7 mouse cellular contexts compared by ENCODE assay signal in genomic region chr12:69371421-69371853, GRCm38 (mm10). TPM values are rescaled to one million over a fixed set of nuclear protein-coding genes. Genes with fewer than 3 reads are reported as not detected.
DNase-seq lines count a peak whose midpoint lies in the region; ATAC-seq lines count a peak whose summit lies in the region.

No protein-coding gene starts in this region.

- H3K4me2 ChIP-seq in embryonic facial prominence, embryonic 12.5 days (replicated peaks): peak overlapping the region; percentile 88
- peak overlapping the region; percentile 74 for H3K4me2 ChIP-seq in intestine, embryonic 15.5 days (replicated peaks)
- peak overlapping the region; percentile 97 for H3K4me2 ChIP-seq in midbrain, embryonic 13.5 days (replicated peaks)

- H3K9ac ChIP-seq in embryonic facial prominence, embryonic 12.5 days: peak overlapping the region; percentile 99
- H3K9ac ChIP-seq in intestine, embryonic 15.5 days: peak overlapping the region; percentile 80
- H3K9ac ChIP-seq in midbrain, embryonic 13.5 days (replicated peaks): peak overlapping the region; percentile 98

- no peaks in the 10 kb centered on the region for H3K9me3 ChIP-seq in embryonic facial prominence, embryonic 12.5 days
- H3K9me3 ChIP-seq in intestine, embryonic 15.5 days: no peaks in the 10 kb centered on the region
- H3K9me3 ChIP-seq in midbrain, embryonic 13.5 days: no peaks in the 10 kb centered on the region

- peak overlapping the region; percentile 98 for H3K4me3 ChIP-seq in embryonic facial prominence, embryonic 12.5 days
- H3K4me3 ChIP-seq in intestine, embryonic 15.5 days (replicated peaks): peak overlapping the region; percentile 99
- peak overlapping the region; percentile 97 for H3K4me3 ChIP-seq in midbrain, embryonic 13.5 days (replicated peaks)

- no peaks in the 10 kb centered on the region for H3K27me3 ChIP-seq in embryonic facial prominence, embryonic 12.5 days
- H3K27me3 ChIP-seq in intestine, embryonic 15.5 days (replicated peaks): no peaks in the 10 kb centered on the region
- H3K27me3 ChIP-seq in midbrain, embryonic 13.5 days: no peaks in the 10 kb centered on the region

- peak; percentile 90 for DNase-seq in 416B (ENCODE audit: low read depth)
- DNase-seq in CD4-positive, CD25-positive, alpha-beta regulatory T cell, adult 2 months (ENCODE audit: low read depth, low spot score): peak; percentile 89
- peak; percentile 84 for DNase-seq in thymus, postnatal 14 days
- DNase-seq in adrenal gland, adult 2 months: no peak

- peaks cover 11% of the 10 kb centered on the region for H3K4me1 ChIP-seq in embryonic facial prominence, embryonic 12.5 days
- peaks cover 6% of the 10 kb centered on the region; the same call in 1 of the 2 replicates for H3K4me1 ChIP-seq in intestine, embryonic 15.5 days (replicated peaks)
- peaks cover 34% of the 10 kb centered on the region for H3K4me1 ChIP-seq in midbrain, embryonic 13.5 days (replicated peaks)

- H3K36me3 ChIP-seq in embryonic facial prominence, embryonic 12.5 days: no peaks in the 10 kb centered on the region
- no peaks in the 10 kb centered on the region for H3K36me3 ChIP-seq in intestine, embryonic 15.5 days
- H3K36me3 ChIP-seq in midbrain, embryonic 13.5 days: no peaks in the 10 kb centered on the region

- 1% methylated on average over 23 of the region's 24 CpGs for WGBS in embryonic facial prominence, embryonic 12.5 days
- under 1% methylated on average over 24 of the region's 24 CpGs for WGBS in intestine, embryonic 15.5 days
- WGBS in midbrain, embryonic 13.5 days: under 1% methylated on average over 24 of the region's 24 CpGs

- peak overlapping the region; percentile 95 for H3K27ac ChIP-seq in embryonic facial prominence, embryonic 12.5 days
- peak overlapping the region; percentile 98 for H3K27ac ChIP-seq in intestine, embryonic 15.5 days
- peak overlapping the region; percentile 83 for H3K27ac ChIP-seq in midbrain, embryonic 13.5 days

- ATAC-seq in embryonic facial prominence, embryonic 12.5 days (ENCODE audit: insufficient number of reproducible peaks, insufficient read depth, low FRiP score, low TSS enrichment): no peak; the same call in 1 of the 2 replicates
- ATAC-seq in intestine, embryonic 15.5 days: peak; percentile 85
- peak; percentile 89 for ATAC-seq in midbrain, embryonic 13.5 days

RNA-seq across cellular contexts. Expression of gene Arf6, which starts 0.5 kb away (rescaled TPM):
- 68.5 and 72.2 TPM in 2 replicates for polyA plus RNA-seq in embryonic facial prominence, embryonic 12.5 days (2016; fragmentation: Nextera tagmentation; extraction: Ambion mirVana)
- polyA plus RNA-seq in intestine, embryonic 15.5 days (2015; fragmentation: Nextera tagmentation; extraction: Ambion mirVana): 49.5 and 54.9 TPM in 2 replicates
- 23.9 and 27.8 TPM in 2 replicates for polyA plus RNA-seq in midbrain, embryonic 13.5 days (2015; fragmentation: Nextera tagmentation; extraction: Ambion mirVana)
- 100 to 1,000 TPM; 112 to 123 TPM for total RNA-seq in adrenal gland, adult 2 months (2021)
- polyA plus RNA-seq in adrenal gland, adult 2 months (2012; rRNA removed): 123 and 157 TPM in 2 replicates

RNA-seq across cellular contexts. Expression of gene Gm9887, which starts 0.8 kb away (rescaled TPM):
- 2.4 and 3.7 TPM in 2 replicates for polyA plus RNA-seq in embryonic facial prominence, embryonic 12.5 days (2016; fragmentation: Nextera tagmentation; extraction: Ambion mirVana)
- 1.7 and 2.0 TPM in 2 replicates for polyA plus RNA-seq in intestine, embryonic 15.5 days (2015; fragmentation: Nextera tagmentation; extraction: Ambion mirVana)
- 0.72 and 1.5 TPM in 2 replicates for polyA plus RNA-seq in midbrain, embryonic 13.5 days (2015; fragmentation: Nextera tagmentation; extraction: Ambion mirVana)
- total RNA-seq in adrenal gland, adult 2 months (2021): 1 to 10 TPM; 1.2 TPM
- 3.8 and 3.9 TPM in 2 replicates for polyA plus RNA-seq in adrenal gland, adult 2 months (2012; rRNA removed)

RNA-seq across cellular contexts. Expression of gene Nemf, which starts 14.5 kb away (rescaled TPM):
- polyA plus RNA-seq in embryonic facial prominence, embryonic 12.5 days (2016; fragmentation: Nextera tagmentation; extraction: Ambion mirVana): 94.1 and 95.4 TPM in 2 replicates
- 71.6 and 71.8 TPM in 2 replicates for polyA plus RNA-seq in intestine, embryonic 15.5 days (2015; fragmentation: Nextera tagmentation; extraction: Ambion mirVana)
- polyA plus RNA-seq in midbrain, embryonic 13.5 days (2015; fragmentation: Nextera tagmentation; extraction: Ambion mirVana): 97.3 and 103 TPM in 2 replicates
- 10 to 100 TPM; 40.8 to 41.5 TPM for total RNA-seq in adrenal gland, adult 2 months (2021)
- polyA plus RNA-seq in adrenal gland, adult 2 months (2012; rRNA removed): 0.61 and 0.86 TPM in 2 replicates

Comparison
In these comparisons a context has a peak if more than half of its experiments do, and no peak if none do; other contexts are left out.
1. RNA of gene Nemf, which starts 14.5 kb away (polyA plus RNA-seq): 97.3 to 103 TPM in midbrain, embryonic 13.5 days, 94.1 to 95.4 TPM in embryonic facial prominence, embryonic 12.5 days and 71.6 to 71.8 TPM in intestine, embryonic 15.5 days; 0.61 to 0.86 TPM in adrenal gland, adult 2 months; every median in the first group is over 10 times any median in the second.
2. Peak in every context shown above with its lines, with median percentiles within 50 percentile points of each other: H3K27ac ChIP-seq, H3K4me2 ChIP-seq, H3K4me3 ChIP-seq and H3K9ac ChIP-seq.